Mouse (Mus musculus) neural tube, embryonic 11.5 days (tissue): ENCODE measurements at regions not wholly inside any gene's neighbourhood (a gene's known extent, or its start where the extent isn't known, plus 50 kb on each side); places are given as distances from the start of the nearest gene placed in this dataset.

ENCODE experiments used
- ATAC-seq: fragments of 200-750 bp; cut with Nextera tagmentation; 2 replicates; pipeline ENCODE4 v1.8.0; 2017; ENCODE audit warnings: moderate number of reproducible peaks, mild to moderate bottlenecking, moderate TSS enrichment, moderate library complexity; ENCODE audit not compliant: insufficient read depth, low FRiP score, low TSS enrichment
- DNase-seq: peaks from one replicate; pipeline ENCODE4 v3.0.0-alpha.2; 2015; ENCODE audit warnings: low spot score
- H3K27ac ChIP-seq: fragments of 300-500 bp; sonication (generic); 2 replicates; pipeline ENCODE4 v1.5.1; 2014; ENCODE audit warnings: low read depth, mild to moderate bottlenecking, low read length
- H3K27me3 ChIP-seq: fragments of 300-500 bp; sonication (generic); 2 replicates; pipeline ENCODE4 v1.6.1; 2014; ENCODE audit warnings: mild to moderate bottlenecking, low read length, mixed read lengths; ENCODE audit not compliant: control insufficient read depth, insufficient read depth
- H3K36me3 ChIP-seq: fragments of 300-500 bp; sonication (generic); 2 replicates; pipeline ENCODE4 v1.6.1; 2014; ENCODE audit warnings: mild to moderate bottlenecking, low read length, moderate library complexity, mixed read lengths; ENCODE audit not compliant: control insufficient read depth, insufficient read depth
- H3K4me1 ChIP-seq: fragments of 300-500 bp; sonication (generic); 2 replicates; pipeline ENCODE4 v1.6.1; 2014; ENCODE audit warnings: low read length, mixed read lengths; ENCODE audit not compliant: control insufficient read depth, insufficient read depth
- H3K4me2 ChIP-seq: fragments of 300-500 bp; sonication (generic); 2 replicates; pipeline ENCODE4 v1.6.1; 2014; ENCODE audit warnings: low read depth, mild to moderate bottlenecking, moderate library complexity
- H3K4me3 ChIP-seq: fragments of 300-500 bp; sonication (generic); 2 replicates; pipeline ENCODE4 v1.5.1; 2014; ENCODE audit warnings: low read depth, low read length
- H3K9ac ChIP-seq: fragments of 300-500 bp; sonication (generic); 2 replicates; pipeline ENCODE4 v1.6.1; 2014; ENCODE audit warnings: mild to moderate bottlenecking, low read length
- H3K9me3 ChIP-seq: fragments of 300-500 bp; sonication (generic); 2 replicates; pipeline ENCODE4 v1.6.1; 2016; ENCODE audit warnings: low read length; ENCODE audit not compliant: control insufficient read depth
- WGBS: fragments of 180-500 bp; shearing (Covaris S2); extraction: QIAGEN DNeasy Blood & Tissue Kit; methylation state at CpG from one replicate; pipeline ENCODE4 v1.1.7; 2014; 5-methylcytosine and 5-hydroxymethylcytosine counted together

DNA sequence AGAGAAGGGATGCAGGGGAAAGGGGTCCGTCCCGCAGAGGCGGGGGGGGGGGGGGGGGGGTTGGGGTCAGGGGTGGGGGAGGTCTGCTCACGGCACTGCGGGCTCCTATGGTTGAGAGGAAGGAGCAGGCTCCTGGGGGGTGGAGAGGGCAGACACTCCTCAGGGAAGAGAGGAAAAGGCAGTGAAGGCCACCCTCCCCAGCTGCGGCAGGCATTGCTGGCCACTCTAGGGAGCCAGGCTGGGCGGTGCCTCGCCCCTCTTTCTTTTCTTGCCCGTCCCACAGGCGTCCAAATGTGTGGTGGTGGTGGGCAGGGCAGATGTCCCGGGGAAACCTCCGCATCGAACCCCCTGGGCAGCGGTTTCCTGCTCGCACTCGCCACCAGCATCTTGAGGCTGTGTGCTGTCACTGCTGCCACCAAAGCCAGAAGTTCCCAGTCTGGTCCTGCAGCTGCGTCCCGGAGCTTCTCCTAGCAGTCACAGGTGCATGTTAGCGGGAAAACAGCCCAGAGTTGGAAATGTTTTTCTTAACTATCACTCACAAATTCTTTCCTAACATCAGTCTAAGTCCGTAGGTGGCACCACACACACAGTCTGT is 110.4 kb downstream of the Dsel start:
- 0 out of 2 replicates have a peak overlapping the region, but pooled peaks have one; percentile 6 for H3K4me3 ChIP-seq
- no peaks in the 10 kb centered on the region for H3K9me3 ChIP-seq
- 16% methylated on average over 15 of the region's 20 CpGs for WGBS
- peak overlapping the region; percentile 31 for H3K4me2 ChIP-seq
- DNase-seq = no peak
- H3K9ac ChIP-seq = no peak overlapping the region; the same call in 1 of the 2 replicates
- peak; percentile 23; the same call in 1 of the 2 replicates for ATAC-seq
- H3K27me3 ChIP-seq = no peaks in the 10 kb centered on the region
- no peak overlapping the region for H3K27ac ChIP-seq
- no peaks in the 10 kb centered on the region for H3K36me3 ChIP-seq
- no peaks in the 10 kb centered on the region for H3K4me1 ChIP-seq
